Mouse (Mus musculus) lung, postnatal 0 days (tissue): Measurements from ENCODE around the gene Gm826. TPM values are rescaled to one million over a fixed set of nuclear protein-coding genes. Genes with fewer than 3 reads are reported as not detected.

ENCODE experiments used
- ATAC-seq: fragments of 200-750 bp; cut with Nextera tagmentation; 2 replicates; pipeline ENCODE4 v1.8.0; 2017; ENCODE audit warnings: moderate library complexity
- DNase-seq: peaks from one replicate; pipeline ENCODE4 v3.0.0-alpha.2; 2016; ENCODE audit warnings: low spot score
- H3K27ac ChIP-seq: fragments of 300-500 bp; sonication (generic); 2 replicates; pipeline ENCODE4 v1.5.1; 2014; ENCODE audit warnings: antibody characterized with exemption, mild to moderate bottlenecking, low read length, mixed read lengths
- H3K27me3 ChIP-seq: fragments of 300-500 bp; sonication (generic); replicated peaks from 2 replicates; pipeline ENCODE4 v1.6.1; 2014; ENCODE audit warnings: low read length, mixed read lengths; ENCODE audit not compliant: insufficient read depth
- H3K36me3 ChIP-seq: fragments of 300-500 bp; sonication (generic); 2 replicates; pipeline ENCODE4 v1.6.1; 2014; ENCODE audit warnings: low read length, mixed read lengths; ENCODE audit not compliant: insufficient read depth
- H3K4me1 ChIP-seq: fragments of 300-500 bp; sonication (generic); 2 replicates; pipeline ENCODE4 v1.6.1; 2014; ENCODE audit warnings: antibody characterized with exemption, low read depth, low read length, mixed read lengths; ENCODE audit not compliant: insufficient read depth
- H3K4me2 ChIP-seq: fragments of 300-500 bp; sonication (generic); replicated peaks from 2 replicates; pipeline ENCODE4 v1.6.1; 2014; ENCODE audit warnings: low read depth, mild to moderate bottlenecking, low read length, moderate library complexity, mixed read lengths
- H3K4me3 ChIP-seq: fragments of 300-500 bp; sonication (generic); 2 replicates; pipeline ENCODE4 v1.5.1; 2014; ENCODE audit warnings: low read depth, low read length
- H3K9ac ChIP-seq: fragments of 300-500 bp; sonication (generic); replicated peaks from 2 replicates; pipeline ENCODE4 v1.6.1; 2014; ENCODE audit warnings: low read depth, mild to moderate bottlenecking
- H3K9me3 ChIP-seq: fragments of 300-500 bp; sonication (generic); 2 replicates; pipeline ENCODE4 v1.6.1; 2016; ENCODE audit warnings: low read length, mixed read lengths
- CTCF ChIP-seq: IDR thresholded peaks from 2 replicates; pipeline ENCODE4 v1.5.1; 2016; ENCODE audit warnings: antibody characterized with exemption, mild to moderate bottlenecking
- EP300 ChIP-seq: IDR thresholded peaks from 2 replicates; pipeline ENCODE4 v1.6.1; 2016; ENCODE audit warnings: antibody characterized with exemption, mild to moderate bottlenecking, control low read depth
- WGBS: fragments of 180-500 bp; shearing (Covaris S2); extraction: QIAGEN DNeasy Blood & Tissue Kit; methylation state at CpG from one replicate; pipeline ENCODE4 v1.1.7; 2014; 5-methylcytosine and 5-hydroxymethylcytosine counted together
- polyA plus RNA-seq: library from polyadenylated mRNA; unstranded; fragments of >200 nt; fragmentation: Nextera tagmentation; extraction: Ambion mirVana; gene quantifications from 2 replicates; pipeline ENCODE4 v1.2.1, GENCODE M21; 2015

Gene Gm826
- 0.29 and 0.53 TPM in 2 replicates for polyA plus RNA-seq

DNA sequence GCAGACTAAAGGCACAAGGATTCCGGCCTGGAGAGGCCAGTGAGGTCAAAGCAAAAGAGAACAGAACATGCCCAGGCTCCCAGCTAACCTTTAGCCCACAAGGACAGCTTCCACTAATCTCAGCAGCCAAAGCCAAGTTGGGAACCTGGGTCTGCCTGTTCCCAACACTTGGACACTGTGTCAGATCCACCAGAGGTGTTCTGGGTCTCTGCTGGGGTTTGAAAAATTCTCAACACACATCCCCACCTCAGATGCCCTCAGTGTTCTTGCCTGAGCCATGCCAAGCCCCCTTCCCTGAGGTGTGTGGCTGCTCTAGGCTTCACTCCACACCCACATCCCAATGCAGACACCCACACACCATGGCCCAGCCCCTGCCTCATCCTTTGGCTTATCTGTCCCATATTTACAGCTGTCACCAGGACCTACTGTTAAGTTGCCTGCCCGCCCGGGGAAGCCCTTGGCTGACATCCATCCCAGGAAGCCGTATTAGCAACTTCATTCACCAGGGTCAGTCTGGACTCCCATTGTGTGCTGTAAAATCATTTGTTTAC lies at the start of gene Gm826:
Gene Gm826 (minus strand): TSS at position 52 of the 551 bp plus-strand sequence.
- Histone ChIP-seq H3K9me3 (no peaks in the 10 kb centered on the region), H3K27ac (no peak within 1 kb of the TSS), H3K4me1 (0 out of 2 replicates have a peak, but pooled peaks cover 2% of the 10 kb centered on the region), H3K9ac (no peak within 1 kb of the TSS), H3K27me3 (no peaks in the 10 kb centered on the region), H3K36me3 (no peaks in the 10 kb centered on the region), H3K4me2 (no peak within 1 kb of the TSS), H3K4me3 (no peak within 1 kb of the TSS)
- DNase-seq, result peak; percentile 60
- 45% methylated on average over 4 of the region's 4 CpGs for WGBS
- peak; percentile 65 for ATAC-seq
- no peak for TF ChIP-seq CTCF

DNA sequence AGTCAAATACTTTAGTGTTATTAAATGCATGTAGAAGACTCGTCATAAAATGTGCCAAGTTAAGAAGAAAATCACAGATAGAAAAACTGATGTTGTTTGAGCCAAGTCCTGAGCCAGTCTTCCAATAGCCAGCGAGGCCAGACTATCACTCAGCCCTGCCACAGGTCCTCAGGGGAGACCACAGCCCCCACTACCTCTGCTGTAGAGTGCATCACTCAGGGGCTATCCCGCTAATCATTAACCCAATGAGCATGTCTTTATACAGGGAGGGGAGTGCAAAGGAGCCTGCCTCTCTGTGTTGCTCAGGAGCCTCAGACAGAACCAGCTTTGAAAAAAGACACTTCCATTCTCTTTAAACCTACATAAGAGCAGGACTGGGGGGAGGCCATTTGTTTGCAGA lies 49.5 kb upstream of the Gm826 start:
- Histone ChIP-seq H3K4me2 (no peak overlapping the region), H3K27me3 (no peaks in the 10 kb centered on the region), H3K4me3 (no peak overlapping the region), H3K4me1 (no peaks in the 10 kb centered on the region), H3K36me3 (no peaks in the 10 kb centered on the region), H3K9me3 (no peaks in the 10 kb centered on the region), H3K9ac (no peak overlapping the region), H3K27ac (no peak overlapping the region)
- 37% methylated on average over 3 of the region's 3 CpGs for WGBS
- DNase-seq, result no peak
- no peak for TF ChIP-seq CTCF
- no peak for TF ChIP-seq EP300
- ATAC-seq, result no peak

DNA sequence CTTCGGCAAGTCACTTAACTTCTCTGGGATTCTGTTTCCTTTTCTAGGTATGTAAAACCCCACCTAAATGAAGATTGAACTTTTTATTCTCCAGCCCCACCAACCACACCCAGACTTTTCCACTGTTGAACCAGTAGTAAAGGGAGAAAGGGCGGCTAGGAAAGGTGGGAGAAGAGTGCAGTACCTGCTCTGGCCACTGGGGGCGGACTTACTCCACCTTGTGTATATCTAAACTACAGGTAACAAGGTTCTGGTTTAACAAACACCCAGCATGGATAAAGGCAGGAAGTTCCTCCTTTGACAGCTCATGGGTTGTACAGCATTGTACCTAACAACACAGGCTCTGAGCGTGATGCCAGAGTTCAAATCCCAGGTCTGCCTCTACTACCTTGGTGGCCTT lies 44.3 kb upstream of the Gm826 start:
- Histone ChIP-seq H3K4me2 (no peak overlapping the region), H3K4me1 (no peaks in the 10 kb centered on the region), H3K9ac (no peak overlapping the region), H3K27me3 (0 out of 2 replicates have a peak, but pooled peaks cover 6% of the 10 kb centered on the region), H3K27ac (no peak overlapping the region), H3K36me3 (no peaks in the 10 kb centered on the region), H3K4me3 (no peak overlapping the region), H3K9me3 (no peaks in the 10 kb centered on the region)
- TF ChIP-seq CTCF (peak; percentile 87), EP300 (no peak)
- ATAC-seq (no peak), DNase-seq (peak; percentile 31)
- 40% methylated on average over 4 of the region's 4 CpGs for WGBS

DNA sequence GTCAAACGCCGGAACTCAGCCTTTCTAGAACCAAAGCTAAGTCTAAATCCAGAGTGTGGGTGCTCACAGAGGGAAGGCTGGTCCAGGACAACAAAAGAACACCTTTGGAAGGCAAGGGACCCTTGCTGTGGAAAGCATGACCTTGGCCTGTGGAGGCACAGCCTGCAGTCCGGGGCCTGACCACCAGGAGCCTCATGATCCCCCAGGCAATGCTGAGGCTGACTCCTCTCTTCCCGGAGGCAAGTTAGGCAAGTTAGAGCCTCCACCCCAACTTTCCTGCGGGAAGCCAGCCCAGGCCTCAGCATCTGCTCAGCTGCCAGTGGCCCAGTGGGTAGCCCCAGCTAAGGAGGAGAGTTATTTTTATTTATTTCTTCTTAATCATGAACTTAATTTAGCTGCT lies 42.3 kb upstream of the Gm826 start:
- TF ChIP-seq EP300 (no peak), CTCF (0 out of 2 replicates have a peak, but pooled peaks have one; percentile 10)
- 47% methylated on average over 5 of the region's 5 CpGs for WGBS
- ATAC-seq (no peak), DNase-seq (no peak)
- no peaks in the 10 kb centered on the region for H3K9me3 ChIP-seq
- H3K27me3 ChIP-seq, result peaks cover 10% of the 10 kb centered on the region
- H3K27ac ChIP-seq, result no peak overlapping the region
- H3K4me1 ChIP-seq, result no peaks in the 10 kb centered on the region
- no peak overlapping the region for H3K4me2 ChIP-seq
- no peak overlapping the region for H3K9ac ChIP-seq
- no peak overlapping the region for H3K4me3 ChIP-seq
- H3K36me3 ChIP-seq, result no peaks in the 10 kb centered on the region

DNA sequence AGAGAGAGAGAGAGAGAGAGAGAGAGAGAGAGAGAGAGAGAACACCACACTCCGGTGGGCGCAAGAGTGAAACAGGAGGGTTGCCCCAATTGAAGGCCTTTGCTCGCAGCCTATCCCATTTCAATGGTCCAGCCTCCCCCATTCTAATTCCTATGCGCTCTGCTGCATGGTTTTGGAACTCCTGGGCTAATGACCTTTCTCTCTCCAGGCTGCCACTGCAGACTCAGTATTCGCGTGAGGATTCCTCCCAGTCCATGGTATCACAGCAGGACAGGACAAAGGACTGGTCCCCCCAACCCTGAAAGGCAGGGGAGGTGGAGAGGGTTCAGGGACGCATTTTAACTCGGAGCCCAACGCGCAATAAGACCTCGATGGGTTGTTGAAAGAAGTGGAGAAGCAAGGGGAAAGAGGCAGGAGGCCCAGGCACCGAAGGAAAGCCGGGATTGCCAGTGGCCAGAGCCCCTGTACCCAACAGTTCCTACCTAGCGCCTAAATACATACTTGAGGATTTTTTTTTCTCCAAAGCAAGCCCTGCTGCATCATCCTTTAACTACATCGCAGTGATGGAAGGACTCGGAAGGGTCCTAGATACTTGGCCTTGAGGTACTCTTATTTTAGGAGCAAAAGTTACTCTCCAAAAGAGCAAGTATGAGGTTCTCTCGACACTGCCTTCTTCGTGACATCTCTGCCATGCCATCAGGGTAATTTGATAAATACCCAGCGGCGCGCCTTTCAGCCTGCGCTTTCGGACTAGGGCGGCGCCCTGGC lies 35.9 kb upstream of the Gm826 start:
- ATAC-seq, result no peak
- TF ChIP-seq EP300 (no peak), CTCF (no peak)
- Histone ChIP-seq H3K4me1 (0 out of 2 replicates have a peak, but pooled peaks cover 3% of the 10 kb centered on the region), H3K4me2 (0 out of 2 replicates have a peak overlapping the region, but pooled peaks have one; percentile 19), H3K9me3 (no peaks in the 10 kb centered on the region), H3K9ac (no peak overlapping the region), H3K36me3 (no peaks in the 10 kb centered on the region), H3K27me3 (peaks cover 60% of the 10 kb centered on the region), H3K4me3 (no peak overlapping the region), H3K27ac (no peak overlapping the region)
- no peak for DNase-seq
- WGBS, result 8% methylated on average over 25 of the region's 25 CpGs

DNA sequence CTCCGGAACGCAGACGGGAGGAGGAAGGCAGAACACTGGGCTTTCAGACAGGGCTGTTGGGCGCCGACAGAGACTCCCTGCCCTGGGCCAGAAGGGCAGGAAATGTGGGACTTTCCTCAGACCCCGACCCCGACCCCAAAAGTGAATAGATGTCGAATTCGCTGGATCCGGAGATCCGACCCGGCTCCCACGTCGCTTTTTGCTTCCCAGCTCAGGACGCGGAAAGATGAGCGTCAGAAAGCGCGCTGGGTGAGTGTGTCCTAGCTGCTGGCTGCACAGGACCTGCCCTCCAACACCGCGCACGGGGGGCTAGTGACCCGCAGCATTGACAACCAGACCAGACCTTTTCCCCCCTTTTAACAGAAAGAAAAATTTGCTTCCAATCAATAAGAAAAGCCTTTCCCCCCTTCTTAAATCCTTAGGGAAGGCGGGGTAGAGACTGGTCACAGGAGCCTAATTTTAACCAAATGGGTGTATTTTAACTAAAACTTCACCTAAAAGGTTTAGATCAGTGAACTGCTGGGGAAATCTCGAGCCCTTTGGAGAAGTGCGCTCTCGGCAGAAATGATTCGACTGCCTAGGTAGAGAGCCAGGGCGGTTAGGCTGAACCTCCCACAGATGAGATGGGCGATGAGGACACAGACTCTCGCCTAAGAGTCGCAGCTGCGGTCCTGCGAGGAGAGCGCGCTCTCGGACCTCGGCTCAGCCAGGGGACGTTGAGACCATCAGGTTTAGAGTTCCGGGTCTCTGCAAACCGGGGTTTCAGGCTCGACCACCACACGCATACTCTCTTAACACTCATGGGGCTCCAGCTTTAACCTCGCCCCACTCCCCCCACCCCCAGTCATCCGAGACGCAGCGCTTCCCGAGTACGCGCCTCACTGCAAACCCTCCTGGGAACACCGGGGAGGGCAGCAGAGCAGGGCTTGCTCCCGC lies 34.7 kb upstream of the Gm826 start:
- TF ChIP-seq EP300 (no peak), CTCF (no peak)
- ATAC-seq, result no peak
- no peak overlapping the region for H3K27ac ChIP-seq
- WGBS, result 2% methylated on average over 52 of the region's 52 CpGs
- DNase-seq, result no peak
- no peaks in the 10 kb centered on the region for H3K36me3 ChIP-seq
- no peaks in the 10 kb centered on the region for H3K9me3 ChIP-seq
- no peak overlapping the region for H3K9ac ChIP-seq
- peaks cover 61% of the 10 kb centered on the region for H3K27me3 ChIP-seq
- peak overlapping the region; percentile 12; the same call in 1 of the 2 replicates for H3K4me3 ChIP-seq
- H3K4me1 ChIP-seq, result peaks cover 3% of the 10 kb centered on the region; the same call in 1 of the 2 replicates
- 0 out of 2 replicates have a peak overlapping the region, but pooled peaks have one; percentile 19 for H3K4me2 ChIP-seq
